ENCODE assay signal across 12 mouse cellular contexts in genomic region chr5:73360240-73360639, GRCm38 (mm10). TPM values are rescaled to one million over a fixed set of nuclear protein-coding genes. Genes with fewer than 3 reads are reported as not detected.
DNase-seq lines count a peak whose midpoint lies in the region; ATAC-seq lines count a peak whose summit lies in the region.
"Had no signal": no experiment of that assay in that cellular context is flagged by ENCODE, and none has a peak within 500 bp of the region (broad histone marks: within the 10 kb centered on the region; RNA-seq: fewer than 3 reads in every experiment).

No protein-coding gene starts in this region.

- H3K36me3 ChIP-seq in heart, embryonic 13.5 days: no peaks in the 10 kb centered on the region
- no peaks in the 10 kb centered on the region for H3K36me3 ChIP-seq in midbrain, embryonic 13.5 days
- H3K36me3 ChIP-seq in midbrain, embryonic 10.5 days: no peaks in the 10 kb centered on the region
- H3K36me3 ChIP-seq in limb, embryonic 15.5 days: no peaks in the 10 kb centered on the region

- 21% methylated on average over 12 of the region's 12 CpGs for WGBS in heart, embryonic 13.5 days
- 30% methylated on average over 12 of the region's 12 CpGs for WGBS in midbrain, embryonic 13.5 days
- 33% methylated on average over 12 of the region's 12 CpGs for WGBS in midbrain, embryonic 10.5 days
- 33% methylated on average over 12 of the region's 12 CpGs for WGBS in limb, embryonic 15.5 days

- H3K27ac ChIP-seq in heart, embryonic 13.5 days (replicated peaks): no peak overlapping the region
- no peak overlapping the region for H3K27ac ChIP-seq in midbrain, embryonic 13.5 days
- H3K27ac ChIP-seq in midbrain, embryonic 10.5 days (replicated peaks): no peak overlapping the region
- no peak overlapping the region for H3K27ac ChIP-seq in limb, embryonic 15.5 days

- ATAC-seq in heart, embryonic 13.5 days (ENCODE audit: extremely low read depth, insufficient number of reproducible peaks, low FRiP score, low TSS enrichment): no peak
- ATAC-seq in midbrain, embryonic 13.5 days: no peak
- ATAC-seq in limb, embryonic 15.5 days (ENCODE audit: insufficient number of reproducible peaks, low FRiP score, low TSS enrichment, low read depth): no peak

- peak overlapping the region; percentile 34 for H3K4me3 ChIP-seq in heart, embryonic 13.5 days
- H3K4me3 ChIP-seq in midbrain, embryonic 13.5 days (replicated peaks): no peak overlapping the region
- no peak overlapping the region for H3K4me3 ChIP-seq in midbrain, embryonic 10.5 days
- H3K4me3 ChIP-seq in limb, embryonic 15.5 days: 0 out of 2 replicates have a peak overlapping the region, but pooled peaks have one; percentile 2

- H3K9me3 ChIP-seq in heart, embryonic 13.5 days: no peaks in the 10 kb centered on the region
- H3K9me3 ChIP-seq in midbrain, embryonic 13.5 days: no peaks in the 10 kb centered on the region
- no peaks in the 10 kb centered on the region for H3K9me3 ChIP-seq in midbrain, embryonic 10.5 days (replicated peaks)
- no peaks in the 10 kb centered on the region for H3K9me3 ChIP-seq in limb, embryonic 15.5 days

- peak overlapping the region; percentile 60; the same call in 1 of the 2 replicates for H3K9ac ChIP-seq in heart, embryonic 13.5 days
- no peak overlapping the region for H3K9ac ChIP-seq in midbrain, embryonic 13.5 days (replicated peaks)
- no peak overlapping the region for H3K9ac ChIP-seq in limb, embryonic 15.5 days

- no peak for DNase-seq in heart, postnatal 10 days
- DNase-seq in midbrain, embryonic 10.5 days (ENCODE audit: low spot score): no peak
- DNase-seq in urinary bladder, postnatal 36 days (ENCODE audit: low spot score in 2 of 2): no peak
- no peak for DNase-seq in layer of hippocampus, adult 8-10 months (ENCODE audit: low spot score in 2 of 2)
- no peak for DNase-seq in thymus, adult 18-20 months
- DNase-seq: adrenal gland, postnatal 10 days; gastrocnemius, postnatal 36 days had no signal

- peak overlapping the region; percentile 67 for H3K4me2 ChIP-seq in heart, embryonic 13.5 days
- peak overlapping the region; percentile 32 for H3K4me2 ChIP-seq in midbrain, embryonic 13.5 days (replicated peaks)
- H3K4me2 ChIP-seq in limb, embryonic 15.5 days: 0 out of 2 replicates have a peak overlapping the region, but pooled peaks have one; percentile 12

- H3K4me1 ChIP-seq in heart, embryonic 13.5 days: peaks cover 33% of the 10 kb centered on the region
- peaks cover 6% of the 10 kb centered on the region for H3K4me1 ChIP-seq in midbrain, embryonic 13.5 days (replicated peaks)
- H3K4me1 ChIP-seq in midbrain, embryonic 10.5 days: peaks cover 12% of the 10 kb centered on the region
- peaks cover 5% of the 10 kb centered on the region for H3K4me1 ChIP-seq in limb, embryonic 15.5 days

- no peaks in the 10 kb centered on the region for H3K27me3 ChIP-seq in heart, embryonic 13.5 days (replicated peaks)
- no peaks in the 10 kb centered on the region for H3K27me3 ChIP-seq in midbrain, embryonic 13.5 days
- H3K27me3 ChIP-seq in midbrain, embryonic 10.5 days (ENCODE audit: low read depth, poor library complexity, severe bottlenecking): no peaks in the 10 kb centered on the region; the same call in 1 of the 2 replicates
- H3K27me3 ChIP-seq in limb, embryonic 15.5 days: no peaks in the 10 kb centered on the region; the same call in 1 of the 2 replicates

- intact Hi-C loops in heart, postnatal 10 days (cut with DNase I): no loop called here

RNA-seq across cellular contexts. Expression of gene Ociad2, which starts 19.4 kb away (rescaled TPM):
- 17.0 and 19.2 TPM in 2 replicates for polyA plus RNA-seq in heart, embryonic 13.5 days (2015; fragmentation: Nextera tagmentation; extraction: Ambion mirVana)
- total RNA-seq in heart, postnatal 10 days (2021): 1 to 10 TPM; 8.5 to 9.6 TPM
- 22.8 and 24.5 TPM in 2 replicates for polyA plus RNA-seq in midbrain, embryonic 13.5 days (2015; fragmentation: Nextera tagmentation; extraction: Ambion mirVana)
- 10.2 and 14.6 TPM in 2 replicates for polyA plus RNA-seq in midbrain, embryonic 10.5 days (2016; fragmentation: Nextera tagmentation; extraction: Ambion mirVana)
- polyA plus RNA-seq in limb, embryonic 15.5 days (2015; fragmentation: Nextera tagmentation; extraction: Ambion mirVana): 12.6 and 14.7 TPM in 2 replicates
- total RNA-seq in layer of hippocampus, adult 8-10 months (2022): 100 to 1,000 TPM; 119 to 124 (median 122) TPM

RNA-seq across cellular contexts. Expression of gene Cwh43, which starts 45.6 kb away (rescaled TPM):
- not detected in 2 replicates for polyA plus RNA-seq in heart, embryonic 13.5 days (2015; fragmentation: Nextera tagmentation; extraction: Ambion mirVana)
- not detected for total RNA-seq in heart, postnatal 10 days (2021)
- 0.35 TPM in 1 of 2 replicates, not detected in the other for polyA plus RNA-seq in midbrain, embryonic 13.5 days (2015; fragmentation: Nextera tagmentation; extraction: Ambion mirVana)
- polyA plus RNA-seq in midbrain, embryonic 10.5 days (2016; fragmentation: Nextera tagmentation; extraction: Ambion mirVana): not detected in 2 replicates
- 8.6 TPM in 2 replicates for polyA plus RNA-seq in limb, embryonic 15.5 days (2015; fragmentation: Nextera tagmentation; extraction: Ambion mirVana)
- total RNA-seq in layer of hippocampus, adult 8-10 months (2022): 1 to 10 TPM; 1.2 to 2.3 (median 1.3) TPM
- total RNA-seq: adrenal gland, postnatal 10 days; common myeloid progenitor, adult 5-6 weeks; gastrocnemius, postnatal 36 days had no signal
- polyA plus RNA-seq: spleen, adult 2 months had no signal

Comparison
In these comparisons a context has a peak if more than half of its experiments do, and no peak if none do; other contexts are left out.
1. H3K4me2 ChIP-seq: peak in every context shown above with its lines; median percentile 67 in heart, embryonic 13.5 days; 32 in midbrain, embryonic 13.5 days; 12 in limb, embryonic 15.5 days.
2. H3K4me3 ChIP-seq: peak in heart, embryonic 13.5 days (single experiment) and limb, embryonic 15.5 days (single experiment); none in midbrain, embryonic 13.5 days (single experiment) and midbrain, embryonic 10.5 days (single experiment).